15 mouse cellular contexts compared by ENCODE assay signal in genomic region chr3:97225231-97225630, GRCm38 (mm10).
A peak's percentile ranks its signal among the peaks of the same experiment; 100 is the strongest.
DNase-seq lines count a peak whose midpoint lies in the region; ATAC-seq and TF ChIP-seq lines count a peak whose summit lies in the region.
"Had no signal": no experiment of that assay in that cellular context is flagged by ENCODE, and none has a peak within 500 bp of the region (broad histone marks: within the 10 kb centered on the region; RNA-seq: fewer than 3 reads in every experiment).

No protein-coding gene starts in this region.

- no peaks in the 10 kb centered on the region for H3K27me3 ChIP-seq in forebrain, embryonic 14.5 days (replicated peaks; ENCODE audit: control insufficient read depth, insufficient read depth, low read length)
- H3K27me3 ChIP-seq in forebrain, embryonic 13.5 days = no peaks in the 10 kb centered on the region
- no peaks in the 10 kb centered on the region for H3K27me3 ChIP-seq in hindbrain, embryonic 14.5 days (ENCODE audit: control insufficient read depth, insufficient read depth, low read length)
- no peaks in the 10 kb centered on the region for H3K27me3 ChIP-seq in hindbrain, embryonic 11.5 days (ENCODE audit: control insufficient read depth, insufficient read depth, low read length)
- no peaks in the 10 kb centered on the region for H3K27me3 ChIP-seq in midbrain, embryonic 15.5 days (replicated peaks)
- H3K27me3 ChIP-seq in midbrain, postnatal 0 days (ENCODE audit: insufficient read depth, low read length) = no peaks in the 10 kb centered on the region
- H3K27me3 ChIP-seq: hindbrain, embryonic 15.5 days had no signal

- WGBS in forebrain, embryonic 14.5 days = 77% methylated on average over 5 of the region's 5 CpGs
- 73% methylated on average over 5 of the region's 5 CpGs for WGBS in forebrain, embryonic 13.5 days
- WGBS in hindbrain, embryonic 14.5 days = 89% methylated on average over 5 of the region's 5 CpGs
- 88% methylated on average over 5 of the region's 5 CpGs for WGBS in hindbrain, embryonic 11.5 days
- 75% methylated on average over 5 of the region's 5 CpGs for WGBS in midbrain, embryonic 15.5 days
- WGBS in midbrain, postnatal 0 days = 71% methylated on average over 5 of the region's 5 CpGs

- H3K4me2 ChIP-seq in forebrain, embryonic 14.5 days (ENCODE audit: low read length) = peak overlapping the region; percentile 74; the same call in 1 of the 2 replicates
- H3K4me2 ChIP-seq in forebrain, embryonic 13.5 days = no peak overlapping the region
- H3K4me2 ChIP-seq in hindbrain, embryonic 14.5 days (replicated peaks) = peak overlapping the region; percentile 78; the same call in 1 of the 2 replicates
- no peak overlapping the region for H3K4me2 ChIP-seq in hindbrain, embryonic 11.5 days (replicated peaks; ENCODE audit: low read depth, low read length)
- peak overlapping the region; percentile 3; the same call in 1 of the 2 replicates for H3K4me2 ChIP-seq in midbrain, embryonic 15.5 days
- H3K4me2 ChIP-seq in midbrain, postnatal 0 days (ENCODE audit: low read depth, low read length, poor library complexity, severe bottlenecking) = no peak overlapping the region

- no peaks in the 10 kb centered on the region for H3K9me3 ChIP-seq in forebrain, embryonic 14.5 days (replicated peaks; ENCODE audit: control insufficient read depth, low read length)
- H3K9me3 ChIP-seq in forebrain, embryonic 13.5 days (replicated peaks) = no peaks in the 10 kb centered on the region
- no peaks in the 10 kb centered on the region for H3K9me3 ChIP-seq in hindbrain, embryonic 14.5 days (ENCODE audit: control insufficient read depth, low read length)
- H3K9me3 ChIP-seq in hindbrain, embryonic 11.5 days (ENCODE audit: control insufficient read depth, low read length) = no peaks in the 10 kb centered on the region
- no peaks in the 10 kb centered on the region for H3K9me3 ChIP-seq in midbrain, embryonic 15.5 days
- no peaks in the 10 kb centered on the region for H3K9me3 ChIP-seq in midbrain, postnatal 0 days (ENCODE audit: low read length)
- H3K9me3 ChIP-seq: G1E; hindbrain, embryonic 15.5 days had no signal

- H3K36me3 ChIP-seq in forebrain, embryonic 14.5 days (ENCODE audit: control insufficient read depth, insufficient read depth, low read length) = peaks cover 32% of the 10 kb centered on the region
- H3K36me3 ChIP-seq in forebrain, embryonic 13.5 days (ENCODE audit: poor library complexity, severe bottlenecking) = peaks cover 28% of the 10 kb centered on the region
- peaks cover 20% of the 10 kb centered on the region for H3K36me3 ChIP-seq in hindbrain, embryonic 14.5 days (replicated peaks; ENCODE audit: control insufficient read depth, insufficient read depth)
- no peaks in the 10 kb centered on the region for H3K36me3 ChIP-seq in hindbrain, embryonic 11.5 days (ENCODE audit: control insufficient read depth, insufficient read depth, low read length)
- 0 out of 2 replicates have a peak, but pooled peaks cover 2% of the 10 kb centered on the region for H3K36me3 ChIP-seq in midbrain, embryonic 15.5 days (replicated peaks)
- H3K36me3 ChIP-seq in midbrain, postnatal 0 days (ENCODE audit: insufficient read depth, low read length) = peaks cover 9% of the 10 kb centered on the region; the same call in 1 of the 2 replicates

- TF ChIP-seq CTCF in midbrain, postnatal 0 days (IDR thresholded peaks at IDR 0.05) = no peak

- H3K9ac ChIP-seq in forebrain, embryonic 14.5 days (ENCODE audit: low read length) = no peak overlapping the region
- no peak overlapping the region for H3K9ac ChIP-seq in forebrain, embryonic 13.5 days
- no peak overlapping the region for H3K9ac ChIP-seq in hindbrain, embryonic 14.5 days
- no peak overlapping the region for H3K9ac ChIP-seq in hindbrain, embryonic 11.5 days (ENCODE audit: low read depth, low read length)
- H3K9ac ChIP-seq in midbrain, embryonic 15.5 days = no peak overlapping the region
- no peak overlapping the region for H3K9ac ChIP-seq in midbrain, postnatal 0 days (replicated peaks; ENCODE audit: low read length, poor library complexity, severe bottlenecking)
- H3K9ac ChIP-seq: hindbrain, embryonic 15.5 days; liver, embryonic 14.5 days had no signal

- no peak overlapping the region for H3K27ac ChIP-seq in forebrain, embryonic 14.5 days (ENCODE audit: low read depth, low read length)
- H3K27ac ChIP-seq in forebrain, embryonic 13.5 days = no peak overlapping the region
- H3K27ac ChIP-seq in hindbrain, embryonic 14.5 days = no peak overlapping the region
- no peak overlapping the region for H3K27ac ChIP-seq in hindbrain, embryonic 11.5 days (ENCODE audit: low read depth, low read length)
- H3K27ac ChIP-seq in midbrain, embryonic 15.5 days = no peak overlapping the region
- H3K27ac ChIP-seq in midbrain, postnatal 0 days (ENCODE audit: low read depth, low read length) = no peak overlapping the region
- H3K27ac ChIP-seq: hindbrain, embryonic 15.5 days; liver, embryonic 14.5 days had no signal

- no peak overlapping the region for H3K4me3 ChIP-seq in forebrain, embryonic 14.5 days (ENCODE audit: low read depth, low read length)
- H3K4me3 ChIP-seq in forebrain, embryonic 13.5 days = no peak overlapping the region
- no peak overlapping the region for H3K4me3 ChIP-seq in hindbrain, embryonic 14.5 days (replicated peaks; ENCODE audit: low read length)
- H3K4me3 ChIP-seq in hindbrain, embryonic 11.5 days (ENCODE audit: low read depth, low read length) = no peak overlapping the region
- no peak overlapping the region for H3K4me3 ChIP-seq in midbrain, embryonic 15.5 days
- H3K4me3 ChIP-seq in midbrain, postnatal 0 days (ENCODE audit: low read depth, low read length) = no peak overlapping the region
- H3K4me3 ChIP-seq: hindbrain, embryonic 15.5 days had no signal

- peaks cover 28% of the 10 kb centered on the region for H3K4me1 ChIP-seq in forebrain, embryonic 14.5 days (ENCODE audit: control insufficient read depth, insufficient read depth, low read length)
- H3K4me1 ChIP-seq in forebrain, embryonic 13.5 days = peaks cover 49% of the 10 kb centered on the region
- H3K4me1 ChIP-seq in hindbrain, embryonic 14.5 days (replicated peaks; ENCODE audit: control insufficient read depth, insufficient read depth, low read length) = peaks cover 28% of the 10 kb centered on the region
- H3K4me1 ChIP-seq in hindbrain, embryonic 11.5 days (replicated peaks; ENCODE audit: control insufficient read depth, insufficient read depth, low read length) = 0 out of 2 replicates have a peak, but pooled peaks cover 3% of the 10 kb centered on the region
- H3K4me1 ChIP-seq in midbrain, embryonic 15.5 days = peaks cover 39% of the 10 kb centered on the region
- peaks cover 7% of the 10 kb centered on the region; the same call in 1 of the 2 replicates for H3K4me1 ChIP-seq in midbrain, postnatal 0 days (ENCODE audit: insufficient read depth, low read length)

- ATAC-seq in forebrain, embryonic 14.5 days = no peak
- no peak for ATAC-seq in forebrain, embryonic 13.5 days
- ATAC-seq in hindbrain, embryonic 14.5 days (ENCODE audit: low FRiP score) = no peak
- no peak for ATAC-seq in hindbrain, embryonic 11.5 days (ENCODE audit: low FRiP score)
- ATAC-seq in midbrain, embryonic 15.5 days (replicated peaks) = no peak
- ATAC-seq in midbrain, postnatal 0 days (ENCODE audit: low FRiP score) = no peak

- DNase-seq in forebrain, embryonic 14.5 days (ENCODE audit: low spot score) = no peak
- DNase-seq in hindbrain, embryonic 14.5 days (ENCODE audit: low spot score) = no peak
- DNase-seq in hindbrain, embryonic 11.5 days (ENCODE audit: low spot score) = no peak
- DNase-seq in midbrain, postnatal 0 days (ENCODE audit: low spot score) = no peak
- no peak for DNase-seq in MN1 (ENCODE audit: low spot score)
- no peak for DNase-seq in retina, postnatal 1 day
- DNase-seq: B cell, adult 2 months; gastrocnemius, postnatal 10 days; kidney, adult 8-10 months; right cerebral cortex, adult 18-20 months had no signal

Comparison
In these comparisons a context has a peak if more than half of its experiments do, and no peak if none do; other contexts are left out.
1. H3K4me2 ChIP-seq: peak in forebrain, embryonic 14.5 days (single experiment), hindbrain, embryonic 14.5 days (single experiment) and midbrain, embryonic 15.5 days (single experiment); none in forebrain, embryonic 13.5 days (single experiment), hindbrain, embryonic 11.5 days (single experiment) and midbrain, postnatal 0 days (single experiment).